Mouse (Mus musculus) kidney, postnatal 0 days (tissue): Measurements from ENCODE around the gene Galnt9. TPM values are rescaled to one million over a fixed set of nuclear protein-coding genes. Genes with fewer than 3 reads are reported as not detected.

ENCODE experiments used
- ATAC-seq: fragments of 200-750 bp; cut with Nextera tagmentation; replicated peaks from 2 replicates; pipeline ENCODE4 v1.8.0; 2017; ENCODE audit warnings: low read depth, moderate number of reproducible peaks, moderate TSS enrichment, moderate library complexity; ENCODE audit not compliant: low FRiP score
- DNase-seq: peaks from one replicate; pipeline ENCODE4 v3.0.0-alpha.2; 2016; ENCODE audit warnings: low spot score
- H3K27ac ChIP-seq: fragments of 300-500 bp; sonication (generic); 2 replicates; pipeline ENCODE4 v1.5.1; 2014; ENCODE audit warnings: mild to moderate bottlenecking
- H3K27me3 ChIP-seq: fragments of 300-500 bp; sonication (generic); 2 replicates; pipeline ENCODE4 v1.6.1; 2014; ENCODE audit warnings: low read length, mixed read lengths; ENCODE audit not compliant: insufficient read depth
- H3K36me3 ChIP-seq: fragments of 300-500 bp; sonication (generic); 2 replicates; pipeline ENCODE4 v1.6.1; 2014; ENCODE audit warnings: low read length, mixed read lengths; ENCODE audit not compliant: insufficient read depth
- H3K4me1 ChIP-seq: fragments of 300-500 bp; sonication (generic); replicated peaks from 2 replicates; pipeline ENCODE4 v1.6.1; 2014; ENCODE audit warnings: antibody characterized with exemption, low read length, mixed read lengths; ENCODE audit not compliant: insufficient read depth
- H3K4me2 ChIP-seq: fragments of 300-500 bp; sonication (generic); 2 replicates; pipeline ENCODE4 v1.6.1; 2014; ENCODE audit warnings: mild to moderate bottlenecking, low read length, moderate library complexity, mixed read lengths
- H3K4me3 ChIP-seq: fragments of 300-500 bp; sonication (generic); replicated peaks from 2 replicates; pipeline ENCODE4 v1.5.1; 2014; ENCODE audit warnings: low read depth, low read length
- H3K9ac ChIP-seq: fragments of 300-500 bp; sonication (generic); 2 replicates; pipeline ENCODE4 v1.6.1; 2014; ENCODE audit warnings: low read depth, low read length
- H3K9me3 ChIP-seq: fragments of 300-500 bp; sonication (generic); replicated peaks from 2 replicates; pipeline ENCODE4 v1.6.1; 2016; ENCODE audit warnings: low read length, inconsistent platforms, mixed read lengths
- CTCF ChIP-seq: IDR thresholded peaks from 2 replicates; pipeline ENCODE4 v1.5.1; 2016; ENCODE audit warnings: antibody characterized with exemption, low read depth, mild to moderate bottlenecking, moderate library complexity
- WGBS: fragments of 180-500 bp; shearing (Covaris S2); extraction: QIAGEN DNeasy Blood & Tissue Kit; methylation state at CpG from one replicate; pipeline ENCODE4 v1.1.7; 2014; 5-methylcytosine and 5-hydroxymethylcytosine counted together
- polyA plus RNA-seq: library from polyadenylated mRNA; unstranded; fragments of >200 nt; fragmentation: Nextera tagmentation; extraction: Ambion mirVana; gene quantifications from 2 replicates; pipeline ENCODE4 v1.2.1, GENCODE M21; 2015

Gene Galnt9
- polyA plus RNA-seq, 1 experiment from 2014 or later = 0.95 TPM

- H3K4me1 ChIP-seq = peaks cover 2% of the 10 kb centered on the region; the same call in 1 of the 2 replicates
These were observed 59.0 kb downstream of the Galnt9 start for GRCm38 (mm10) chr5:110603016-110603685.

GRCm38 (mm10) chr5:110604311-110604710, 60.2 kb downstream of the Galnt9 start:
- Histone ChIP-seq H3K27me3 (no peaks in the 10 kb centered on the region), H3K9me3 (no peaks in the 10 kb centered on the region), H3K4me2 (no peak overlapping the region), H3K9ac (no peak overlapping the region), H3K27ac (no peak overlapping the region), H3K4me3 (no peak overlapping the region), H3K36me3 (no peaks in the 10 kb centered on the region), H3K4me1 (no peaks in the 10 kb centered on the region)
- 73% methylated on average over 2 of the region's 2 CpGs for WGBS
- DNase-seq (no peak), ATAC-seq (no peak)
- TF ChIP-seq CTCF = no peak

More at GRCm38 (mm10) chr5:110603016-110603685, 59.0 kb downstream of the Galnt9 start:
- ATAC-seq (no peak), DNase-seq (no peak)
- no peak for TF ChIP-seq CTCF
- no peak overlapping the region for H3K4me3 ChIP-seq
- H3K4me2 ChIP-seq = no peak overlapping the region
- H3K9ac ChIP-seq = no peak overlapping the region
- 77% methylated on average over 7 of the region's 7 CpGs for WGBS
- H3K9me3 ChIP-seq = no peaks in the 10 kb centered on the region
- no peak overlapping the region for H3K27ac ChIP-seq
- no peaks in the 10 kb centered on the region for H3K27me3 ChIP-seq
- no peaks in the 10 kb centered on the region for H3K36me3 ChIP-seq

- 48% methylated on average over 5 of the region's 5 CpGs for WGBS
These were observed 61.5 kb downstream of the Galnt9 start for GRCm38 (mm10) chr5:110605531-110606221.

GRCm38 (mm10) chr5:110607767-110608166, 63.6 kb downstream of the Galnt9 start:
- Histone ChIP-seq H3K27ac (no peak overlapping the region), H3K4me1 (no peaks in the 10 kb centered on the region), H3K4me3 (no peak overlapping the region), H3K4me2 (no peak overlapping the region), H3K27me3 (no peaks in the 10 kb centered on the region), H3K9me3 (no peaks in the 10 kb centered on the region), H3K36me3 (no peaks in the 10 kb centered on the region), H3K9ac (no peak overlapping the region)
- DNase-seq (no peak), ATAC-seq (no peak)
- TF ChIP-seq CTCF = no peak
- 41% methylated on average over 3 of the region's 3 CpGs for WGBS

More at GRCm38 (mm10) chr5:110605531-110606221, 61.5 kb downstream of the Galnt9 start:
- H3K4me3 ChIP-seq = no peak overlapping the region
- H3K9me3 ChIP-seq = no peaks in the 10 kb centered on the region
- no peak for DNase-seq
- ATAC-seq = no peak
- no peak overlapping the region for H3K4me2 ChIP-seq
- H3K4me1 ChIP-seq = no peaks in the 10 kb centered on the region
- H3K36me3 ChIP-seq = no peaks in the 10 kb centered on the region
- no peaks in the 10 kb centered on the region for H3K27me3 ChIP-seq
- no peak overlapping the region for H3K27ac ChIP-seq
- TF ChIP-seq CTCF = no peak
- H3K9ac ChIP-seq = no peak overlapping the region

GRCm38 (mm10) chr5:110608336-110608735, 64.2 kb downstream of the Galnt9 start:
- Histone ChIP-seq H3K9me3 (no peaks in the 10 kb centered on the region), H3K27me3 (no peaks in the 10 kb centered on the region), H3K36me3 (no peaks in the 10 kb centered on the region), H3K4me2 (no peak overlapping the region), H3K4me3 (no peak overlapping the region), H3K27ac (no peak overlapping the region), H3K9ac (no peak overlapping the region), H3K4me1 (no peaks in the 10 kb centered on the region)
- no peak for TF ChIP-seq CTCF
- no peak for ATAC-seq
- no peak for DNase-seq
- 84% methylated on average over 6 of the region's 6 CpGs for WGBS

- DNase-seq (no peak), ATAC-seq (no peak)
- Histone ChIP-seq H3K36me3 (no peaks in the 10 kb centered on the region), H3K4me1 (no peaks in the 10 kb centered on the region), H3K4me2 (no peak overlapping the region), H3K27ac (no peak overlapping the region), H3K9me3 (no peaks in the 10 kb centered on the region), H3K4me3 (no peak overlapping the region), H3K27me3 (no peaks in the 10 kb centered on the region), H3K9ac (no peak overlapping the region)
- WGBS = 64% methylated on average over 8 of the region's 8 CpGs
- no peak for TF ChIP-seq CTCF
These were observed 64.8 kb downstream of the Galnt9 start for GRCm38 (mm10) chr5:110608941-110609340.
